Mouse (Mus musculus) CH12.LX (cell line): ENCODE results near the gene Popdc2. TPM values are rescaled to one million over a fixed set of nuclear protein-coding genes. Genes with fewer than 3 reads are reported as not detected.
"Not testable (repeated sequence)": the region's sequence is repeated elsewhere in the genome, so short reads cannot be mapped to it uniquely, and the experiment has no call there.

ENCODE experiments used
- DNase-seq: peaks from one replicate; pipeline ENCODE4 v3.0.0-alpha.2; 2013; ENCODE audit errors: extremely low read depth
- H3K27ac ChIP-seq: 2 replicates; pipeline ENCODE4 v1.5.1; 2012; ENCODE audit warnings: low read depth, mild to moderate bottlenecking, control low read depth, moderate library complexity; ENCODE audit not compliant: insufficient read depth
- H3K27me3 ChIP-seq: replicated peaks from 2 replicates; pipeline ENCODE3; 2012; ENCODE audit warnings: inconsistent platforms
- H3K36me3 ChIP-seq, 2 experiments: replicated peaks in 1 of 2; 2 replicates each; pipeline versions ENCODE3 to v1.6.1; 2012; ENCODE audit warnings: inconsistent platforms in 1 of 2, low read length in 1 of 2, mild to moderate bottlenecking in 1 of 2, mixed read lengths in 1 of 2, moderate library complexity in 1 of 2; ENCODE audit not compliant: control insufficient read depth in 1 of 2, insufficient read depth in 1 of 2
- H3K4me1 ChIP-seq, 2 experiments: 2 replicates each; pipeline ENCODE4 v1.6.1; 2012; ENCODE audit warnings: inconsistent platforms in 1 of 2, moderate library complexity in 1 of 2; ENCODE audit not compliant: insufficient read depth in 2 of 2, control insufficient read depth in 1 of 2
- H3K4me2 ChIP-seq: 2 replicates; pipeline ENCODE4 v1.6.1; 2012; ENCODE audit warnings: low read depth, mild to moderate bottlenecking, control low read depth; ENCODE audit not compliant: poor library complexity, insufficient read depth, severe bottlenecking
- H3K4me3 ChIP-seq, 3 experiments: fragments of 150-350 bp in 1 of 3; sonication (generic) in 1 of 3; replicated peaks in 1 of 3; 2 replicates each; pipeline versions ENCODE3 to v1.5.1; 2011 to 2012; ENCODE audit warnings: low read depth in 2 of 3, low read length in 2 of 3, mild to moderate bottlenecking in 2 of 3, moderate library complexity in 2 of 3, control low read depth in 1 of 3, improper control_type of control experiment in 1 of 3, inconsistent platforms in 1 of 3, mixed read lengths in 1 of 3; ENCODE audit not compliant: poor library complexity in 1 of 3
- H3K79me2 ChIP-seq: replicated peaks from 2 replicates; pipeline ENCODE4 v1.6.1; 2012; ENCODE audit warnings: mild to moderate bottlenecking, moderate library complexity; ENCODE audit not compliant: control insufficient read depth, poor library complexity, insufficient read depth, severe bottlenecking; ENCODE audit errors: extremely low read depth
- H3K9ac ChIP-seq: 2 replicates; pipeline ENCODE4 v1.6.1; 2012; ENCODE audit warnings: low read depth, mild to moderate bottlenecking, control low read depth, moderate library complexity; ENCODE audit not compliant: insufficient read depth
- H3K9me3 ChIP-seq: replicated peaks from 2 replicates; pipeline ENCODE3; 2012; ENCODE audit warnings: low read length, inconsistent platforms, mixed read lengths
- CHD2 ChIP-seq: IDR thresholded peaks from 2 replicates; pipeline ENCODE4 v1.6.1; 2011; ENCODE audit warnings: low read length, improper control_type of control experiment
- CTCF ChIP-seq, 2 experiments: IDR thresholded peaks in 1 of 2; conservative IDR thresholded peaks in 1 of 2; 2 replicates each; pipeline ENCODE4 v1.5.1; 2011 to 2012; ENCODE audit warnings: low read depth in 2 of 2, low read length in 2 of 2, improper control_type of control experiment in 1 of 2, inconsistent platforms in 1 of 2, mild to moderate bottlenecking in 1 of 2, moderate library complexity in 1 of 2
- E2F4 ChIP-seq: IDR thresholded peaks from 2 replicates; pipeline ENCODE4 v1.6.1; 2011; ENCODE audit warnings: low read depth, low read length, improper control_type of control experiment; ENCODE audit not compliant: insufficient replicate concordance
- EP300 ChIP-seq: IDR thresholded peaks from 2 replicates; pipeline ENCODE4 v1.6.1; 2011; ENCODE audit warnings: low read length, improper control_type of control experiment
- JUND ChIP-seq: conservative IDR thresholded peaks from 2 replicates; pipeline ENCODE4 v1.6.1; 2011; ENCODE audit warnings: low read depth, low read length, improper control_type of control experiment
- KAT2A ChIP-seq: IDR thresholded peaks from 2 replicates; pipeline ENCODE4 v1.6.1; 2012; ENCODE audit warnings: low read length, improper control_type of control experiment, inconsistent platforms; ENCODE audit not compliant: insufficient replicate concordance
- MAX ChIP-seq: IDR thresholded peaks from 2 replicates; pipeline ENCODE4 v1.6.1; 2011; ENCODE audit warnings: low read length, improper control_type of control experiment
- MAZ ChIP-seq: IDR thresholded peaks from 2 replicates; pipeline ENCODE4 v1.6.1; 2012; ENCODE audit warnings: low read depth, mild to moderate bottlenecking, inconsistent platforms, low read length, improper control_type of control experiment, moderate library complexity
- MEF2A ChIP-seq: IDR thresholded peaks from 2 replicates; pipeline ENCODE4 v1.6.1; 2014; ENCODE audit warnings: low read depth, mild to moderate bottlenecking, inconsistent platforms, low read length, improper control_type of control experiment, borderline replicate concordance
- MXI1 ChIP-seq: IDR thresholded peaks from 2 replicates; pipeline ENCODE4 v1.6.1; 2011; ENCODE audit warnings: mild to moderate bottlenecking, low read depth, low read length, improper control_type of control experiment
- MYC ChIP-seq: IDR thresholded peaks from 2 replicates; pipeline ENCODE4 v1.6.1; 2011; ENCODE audit warnings: low read depth, mild to moderate bottlenecking, improper control_type of control experiment, low read length
- PAX5 ChIP-seq: IDR thresholded peaks from 2 replicates; pipeline ENCODE4 v1.6.1; 2012; ENCODE audit warnings: low read length, inconsistent platforms, mixed read lengths
- RAD21 ChIP-seq: IDR thresholded peaks from 2 replicates; pipeline ENCODE4 v1.6.1; 2011; ENCODE audit warnings: low read depth, mild to moderate bottlenecking, low read length, improper control_type of control experiment, moderate library complexity
- SIN3A ChIP-seq: IDR thresholded peaks from 2 replicates; pipeline ENCODE4 v1.6.1; 2012; ENCODE audit warnings: low read length, improper control_type of control experiment, inconsistent platforms
- SMC3 ChIP-seq: IDR thresholded peaks from 2 replicates; pipeline ENCODE4 v1.6.1; 2011; ENCODE audit warnings: low read depth, low read length, improper control_type of control experiment
- TBP ChIP-seq: conservative IDR thresholded peaks from 2 replicates; pipeline ENCODE4 v1.6.1; 2011; ENCODE audit warnings: low read depth, low read length, improper control_type of control experiment
- TCF12 ChIP-seq: IDR thresholded peaks from 2 replicates; pipeline ENCODE4 v1.6.1; 2014; ENCODE audit warnings: low read depth, mild to moderate bottlenecking, inconsistent platforms, low read length, improper control_type of control experiment
- USF1 ChIP-seq: IDR thresholded peaks from 2 replicates; pipeline ENCODE4 v1.6.1; 2014; ENCODE audit warnings: low read depth, mild to moderate bottlenecking, inconsistent platforms, low read length, improper control_type of control experiment
- ZKSCAN1 ChIP-seq: IDR thresholded peaks from 2 replicates; pipeline ENCODE4 v1.6.1; 2012; ENCODE audit warnings: low read depth, inconsistent platforms, low read length, improper control_type of control experiment, borderline replicate concordance
- ZNF384 ChIP-seq: IDR thresholded peaks from 2 replicates; pipeline ENCODE4 v1.6.1; 2012; ENCODE audit warnings: low read depth, low read length, improper control_type of control experiment, inconsistent platforms
- dilution Hi-C: fragments of 300-500 bp; cut with MboI; formaldehyde crosslinking; loops from 2 replicates; pipeline ENCODE4 v1.14.3; 2020; ENCODE audit warnings: low sequenced_read_pairs; ENCODE audit not compliant: extremely low pct_unique_long_range_greater_than_20kb, extremely low pct_ligation_motif_present
- in situ Hi-C: fragments of 300-500 bp; cut with MboI; formaldehyde crosslinking; loops from 3 replicates; pipeline ENCODE4 v1.14.3; 2019; ENCODE audit warnings: low sequenced_read_pairs, low pct_ligation_motif_present, low pct_unique_long_range_greater_than_20kb, mixed read lengths
- polyA plus RNA-seq: library from polyadenylated mRNA; unstranded; fragments of >175 nt; gene quantifications from 2 replicates; pipeline ENCODE4 v1.2.1, GENCODE M21; 2012; ENCODE audit warnings: low read depth; ENCODE audit not compliant: insufficient read length
- total RNA-seq, 2 experiments: library from RNA; depleted of rRNA; stranded (reverse); fragments of 300-350 nt in 1 of 2; fragments of >200 nt in 1 of 2; gene quantifications; 2 replicates each; pipeline ENCODE4 v1.2.3; 2012 to 2014

The Popdc2 gene
- total and polyA plus RNA-seq, 3 experiments, result 0.17 to 3.6 (median 1.1) TPM

DNA sequence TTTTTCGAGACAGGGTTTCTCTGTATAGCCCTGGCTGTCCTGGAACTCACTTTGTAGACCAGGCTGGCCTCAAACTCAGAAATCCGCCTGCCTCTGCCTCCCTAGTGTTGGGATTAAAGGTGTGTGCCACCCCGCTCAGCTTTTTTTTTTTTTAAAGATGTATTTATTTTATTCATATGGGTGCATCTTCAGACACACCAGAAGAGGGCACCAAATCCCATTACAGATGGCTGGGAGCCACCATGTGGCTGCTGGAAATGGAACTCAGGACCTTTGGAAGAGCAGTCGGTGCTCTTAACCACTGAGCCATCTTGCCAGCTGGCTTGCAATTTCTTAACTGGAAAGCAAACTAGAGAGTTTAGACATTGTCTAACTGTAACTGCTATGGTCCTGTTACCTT, 23.9 kb upstream of the Popdc2 start:
- in situ Hi-C loops, result loop anchor here (25.0 kb wide), 2 partner anchors 374 to 699 kb away; partner anchors contain the start of gene Arhgap31
- H3K79me2 ChIP-seq, H3K9ac ChIP-seq, H3K4me2 ChIP-seq, H3K36me3 ChIP-seq, H3K27me3 ChIP-seq, H3K27ac ChIP-seq, dilution Hi-C loops, H3K4me1 ChIP-seq, H3K9me3 ChIP-seq, DNase-seq: not testable (repeated sequence)
- peak in 1 of 2 experiments; percentile 56; a peak in 2 of 4 replicates for TF ChIP-seq CTCF (conservative IDR thresholded peaks at IDR 0.05 in 1 of 2, IDR thresholded peaks at IDR 0.05 in 1 of 2; ENCODE audit: low read depth in 2 of 2, low read length in 2 of 2)
- TF ChIP-seq MYC, result peak; percentile 21; the same call in 1 of the 2 replicates
- peak; percentile 31 for TF ChIP-seq SMC3
- peak; percentile 24 for TF ChIP-seq RAD21
- TF ChIP-seq ZNF384, result peak; percentile 75
- TF ChIP-seq, all 38 proteins: peak for 5; not testable (repeated sequence) for 33
- H3K4me3 ChIP-seq, result not testable (repeated sequence)

DNA sequence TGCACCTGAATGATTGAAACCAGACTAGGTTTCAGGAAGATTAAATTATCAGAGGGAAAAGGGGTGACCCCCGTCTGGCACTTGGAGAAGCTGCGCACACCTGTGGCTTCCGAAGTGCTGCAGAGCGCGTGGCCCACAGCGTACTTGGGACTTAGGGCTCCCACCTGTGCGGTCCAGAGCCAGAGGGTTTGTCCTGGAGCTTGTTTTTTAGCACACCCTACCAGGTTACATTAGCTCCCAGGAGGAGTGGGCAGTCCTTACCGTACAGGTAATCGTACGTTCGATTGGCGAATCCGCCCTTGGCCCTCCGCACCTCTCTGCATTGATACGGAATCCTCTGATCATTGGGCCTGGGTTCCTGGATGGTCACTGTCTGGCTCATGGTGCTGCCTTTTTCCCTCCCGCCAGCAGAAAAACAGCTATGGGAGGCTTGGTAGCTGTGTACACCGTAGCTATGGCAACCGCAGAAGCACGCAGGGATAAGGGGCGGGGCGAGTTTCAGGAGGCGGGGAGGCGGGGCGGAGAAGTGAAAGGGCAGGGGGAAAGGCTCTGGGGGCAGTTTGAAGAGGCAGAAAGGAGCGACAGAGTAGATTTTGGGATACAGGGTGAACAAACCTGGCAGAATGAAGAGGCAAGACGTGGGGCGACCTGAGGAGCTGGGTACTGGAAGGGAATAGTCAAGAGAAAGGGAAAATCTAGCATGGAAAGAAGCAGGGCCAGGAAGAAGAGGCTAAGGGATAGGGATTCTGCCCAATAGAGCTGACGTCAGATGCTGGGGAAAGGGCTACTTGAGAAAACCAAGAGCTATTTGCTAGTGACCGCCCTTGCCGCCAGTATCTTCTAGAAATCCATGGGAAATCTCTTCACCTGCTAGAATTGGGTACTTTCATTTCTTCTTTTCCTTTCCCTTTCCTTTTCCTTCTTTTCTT, 20.3 kb upstream of the Popdc2 start, which contains the start of gene Maats1:
TSS of gene Maats1 (minus strand) at position 748 of the 929 bp plus-strand sequence.
- H3K4me3 ChIP-seq, result no peak within 1 kb of the TSS
- H3K27ac ChIP-seq, result no peak within 1 kb of the TSS
- H3K9ac ChIP-seq, result no peak within 1 kb of the TSS
- H3K36me3 ChIP-seq, result no peaks in the 10 kb centered on the region
- H3K79me2 ChIP-seq, result no peaks in the 10 kb centered on the region
- dilution Hi-C loops, result no loop called here
- H3K27me3 ChIP-seq, result no peaks in the 10 kb centered on the region
- TF ChIP-seq MXI1 (peak; percentile 49; the same call in 1 of the 2 replicates), TCF12 (no peak), PAX5 (no peak)
- TF ChIP-seq, all 38 proteins: peak for 1
- Histone ChIP-seq H3K9me3 (no peaks in the 10 kb centered on the region), H3K4me1 (peaks cover 6 to 22% of the 10 kb centered on the region in 2 experiments; a peak in 3 of 4 replicates), H3K4me2 (no peak within 1 kb of the TSS)
- no peak for DNase-seq
- in situ Hi-C loops, result loop anchor here (25.0 kb wide), 2 partner anchors 371 to 696 kb away; partner anchors contain the start of gene Arhgap31

DNA sequence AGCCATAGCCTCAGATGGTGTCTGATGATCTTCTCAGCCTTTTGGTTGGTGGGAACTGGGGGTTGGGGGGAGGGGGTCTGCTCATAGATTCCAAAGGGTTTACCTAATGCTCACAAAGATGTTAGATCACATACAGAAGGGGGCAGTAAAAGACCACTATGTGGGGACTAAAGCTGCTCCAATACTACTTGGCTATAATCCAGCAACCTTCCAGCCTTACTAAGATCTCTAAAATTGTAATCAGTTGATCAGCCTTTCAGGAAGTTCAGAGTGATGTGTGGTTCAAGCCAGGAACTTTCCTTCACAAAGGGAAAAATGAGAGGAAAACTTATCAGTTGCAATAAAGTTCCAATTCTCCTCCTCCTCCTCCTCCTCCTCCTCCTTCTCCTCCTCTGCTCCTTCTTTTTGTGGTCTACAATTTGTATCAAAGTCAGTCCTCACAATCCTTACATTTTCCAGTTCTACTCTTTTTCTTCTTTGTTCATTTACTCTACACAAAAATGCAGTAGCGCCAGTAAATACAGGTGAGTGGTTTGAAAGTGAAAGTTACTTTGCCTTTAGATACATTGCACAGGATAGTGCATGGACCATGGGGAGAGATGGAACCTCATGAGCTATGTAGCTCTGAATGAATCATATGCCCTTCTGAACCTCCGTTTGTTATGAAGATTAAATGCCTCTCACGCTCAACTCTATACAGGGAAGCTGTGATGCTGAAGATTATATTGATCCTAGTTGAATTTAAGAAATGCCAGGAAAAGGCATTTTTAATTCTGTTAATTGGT, 16.9 kb upstream of the Popdc2 start:
- H3K27me3 ChIP-seq, result no peaks in the 10 kb centered on the region
- peaks cover 11 to 33% of the 10 kb centered on the region in 2 experiments for H3K4me1 ChIP-seq
- DNase-seq, result peak; percentile 81
- H3K79me2 ChIP-seq, result peaks cover 32% of the 10 kb centered on the region
- no peaks in the 10 kb centered on the region for H3K9me3 ChIP-seq
- H3K4me2 ChIP-seq, result peak overlapping the region; percentile 85
- 0 out of 2 replicates have a peak overlapping the region, but pooled peaks have one; percentile 20 for H3K27ac ChIP-seq
- H3K4me3 ChIP-seq, result peak overlapping the region in 1 of 3 experiments; percentile 6
- H3K9ac ChIP-seq, result peak overlapping the region; percentile 17; the same call in 1 of the 2 replicates
- in situ Hi-C loops (loop anchor here (5.0 to 25.0 kb wide), 4 partner anchors 57 to 692 kb away; partner anchors contain the start of gene Arhgap31), dilution Hi-C loops (no loop called here)
- peaks cover 10 to 11% of the 10 kb centered on the region in 2 experiments for H3K36me3 ChIP-seq
- TF ChIP-seq SMC3 (peak; percentile 98), CHD2 (no peak; the same call in 1 of the 2 replicates), ZKSCAN1 (no peak), SIN3A (peak; percentile 38; the same call in 1 of the 2 replicates), KAT2A (no peak), MAX (no peak), EP300 (no peak), JUND (peak; percentile 81), RAD21 (peak; percentile 99), USF1 (no peak), E2F4 (no peak), MEF2A (peak; percentile 62; the same call in 1 of the 2 replicates), MAZ (no peak), TBP (no peak), MYC (0 out of 2 replicates have a peak, but pooled peaks have one; percentile 65), CTCF (conservative IDR thresholded peaks at IDR 0.05 in 1 of 2, IDR thresholded peaks at IDR 0.05 in 1 of 2; ENCODE audit: low read depth in 2 of 2, low read length in 2 of 2) (peak; percentile 32 to 97; a peak in 2 of 4 replicates)
